Mouse (Mus musculus) CD4-positive, CD25-positive, alpha-beta regulatory T cell (primary cell): Measurements from ENCODE around the gene Vmn1r86. TPM values are rescaled to one million over a fixed set of nuclear protein-coding genes. Genes with fewer than 3 reads are reported as not detected.

Source experiments
- polyA plus RNA-seq: library from polyadenylated mRNA; unstranded; fragments of 100-300 nt; shearing (Covaris generic); gene quantifications from one replicate; pipeline ENCODE4 v1.2.1, GENCODE M21; 2017

Gene Vmn1r86
- polyA plus RNA-seq: 0.04 TPM

GRCm38 (mm10) chr7:13119817-13120216 lies at the start of gene Vmn1r86:
TSS of gene Vmn1r86 (minus strand) at chr7:13119917.

DNA sequence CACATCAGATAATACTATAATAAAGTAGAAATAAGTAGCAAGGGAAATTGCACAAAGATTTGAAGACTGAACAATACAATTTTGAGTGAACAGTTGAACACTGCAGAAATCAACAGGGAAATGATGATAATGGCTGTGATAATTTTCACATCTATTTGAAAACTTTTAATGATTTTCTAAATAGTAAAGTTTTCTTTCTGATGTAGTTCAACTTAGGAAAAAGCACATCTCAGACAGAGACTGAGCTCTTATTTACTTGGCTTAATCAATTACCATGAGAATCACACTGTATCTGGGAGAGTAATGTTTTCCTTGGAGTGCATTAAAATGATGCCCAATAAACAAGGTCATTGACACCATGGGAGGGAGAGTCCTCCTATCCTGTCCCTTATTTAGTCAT lies 39.6 kb upstream of the Vmn1r86 start, which contains the start of gene Vmn1r88:
Gene Vmn1r88 (plus strand): TSS at position 301 of the 400 bp plus-strand sequence.

GRCm38 (mm10) chr7:13140057-13140456 lies 20.3 kb upstream of the Vmn1r86 start, which contains the start of gene Vmn1r87:
TSS of gene Vmn1r87 (minus strand) at chr7:13140157.

DNA sequence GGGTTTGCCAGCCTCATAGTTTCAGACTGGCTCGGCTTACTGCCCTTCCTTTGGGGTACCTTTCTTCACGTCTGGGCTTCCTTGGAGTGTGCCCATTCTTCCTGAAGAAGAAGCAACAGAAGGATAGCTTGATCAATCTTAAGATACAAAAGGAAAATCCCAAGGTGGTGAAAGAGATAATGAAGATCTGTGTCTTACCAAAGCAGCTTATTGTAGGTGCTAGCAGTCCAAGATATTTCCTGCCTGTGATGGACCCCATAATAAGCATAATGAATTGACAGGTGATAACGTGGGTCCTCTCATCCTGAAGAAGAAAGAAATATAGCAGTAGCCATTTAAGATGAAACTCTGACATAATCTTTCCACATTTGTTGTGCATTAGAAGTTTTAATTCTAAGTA lies 24.6 kb downstream of the Vmn1r86 start, which contains the start of gene Vmn1r85:
Gene Vmn1r85 (minus strand): TSS at position 101 of the 400 bp plus-strand sequence.

DNA sequence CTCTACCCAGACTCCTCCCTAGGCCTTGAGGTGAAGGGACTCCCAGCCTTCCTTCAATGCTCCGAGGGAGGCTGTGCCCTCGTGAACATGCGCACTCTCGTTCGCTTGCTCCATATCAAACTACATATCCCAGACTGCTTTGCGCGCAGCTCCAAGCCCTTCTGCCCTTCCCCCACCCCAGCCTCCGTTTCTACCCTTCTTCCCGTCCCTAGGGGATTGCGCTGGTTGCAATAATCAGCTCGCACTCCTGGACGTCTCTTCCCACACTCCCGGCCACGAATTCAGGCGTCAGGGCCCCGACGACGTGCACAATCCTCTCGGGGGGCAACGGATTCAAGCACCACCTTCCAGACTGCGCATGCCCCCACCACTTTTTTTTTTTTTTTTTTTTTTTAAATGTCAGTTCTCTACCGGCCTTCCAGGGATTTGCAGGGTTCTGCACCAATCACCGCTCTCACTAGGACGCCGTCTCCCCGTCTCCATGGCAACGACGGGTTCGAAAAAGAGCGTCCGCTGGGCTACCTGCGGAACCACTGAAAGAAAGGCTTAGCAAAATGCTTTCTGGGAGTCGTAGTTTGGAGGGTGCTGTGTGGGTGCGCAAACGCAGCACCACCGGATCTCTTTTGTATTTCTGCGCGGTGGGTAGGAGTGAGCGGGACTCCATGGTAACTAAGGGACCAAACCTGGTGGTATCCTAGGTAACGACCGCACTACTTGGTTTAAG lies 65.3 kb downstream of the Vmn1r86 start, which contains the start of gene Mzf1:
Gene Mzf1 (minus strand): TSS at position 478 of the 724 bp plus-strand sequence.

Other genes with a start within 250 kb of the Vmn1r86 start
- 3.5 TPM for gene Zfp128, start 238.7 kb downstream of the Vmn1r86 start, polyA plus RNA-seq
- gene Zscan22, start 222.1 kb downstream of the Vmn1r86 start, polyA plus RNA-seq: 10.3 TPM
- 858 TPM for gene Rps5, start 197.6 kb downstream of the Vmn1r86 start, polyA plus RNA-seq
- 0.13 TPM for gene Rnf225, start 192.5 kb downstream of the Vmn1r86 start, polyA plus RNA-seq
- gene Zfp324, start 154.1 kb downstream of the Vmn1r86 start, polyA plus RNA-seq: 6.7 TPM
- gene Zfp446, start 142.1 kb downstream of the Vmn1r86 start, polyA plus RNA-seq: 9.8 TPM
- gene Slc27a5, start 121.7 kb downstream of the Vmn1r86 start, polyA plus RNA-seq: 0.45 TPM
- 124 TPM for gene Trim28, start 120.8 kb downstream of the Vmn1r86 start, polyA plus RNA-seq
- 25.7 TPM for gene Zbtb45, start 109.9 kb downstream of the Vmn1r86 start, polyA plus RNA-seq
- 253 TPM for gene Chmp2a, start 85.1 kb downstream of the Vmn1r86 start, polyA plus RNA-seq
- gene Ube2m, start 81.6 kb downstream of the Vmn1r86 start, polyA plus RNA-seq: 174 TPM
- 1.1 TPM for gene Mzf1, start 65.2 kb downstream of the Vmn1r86 start, polyA plus RNA-seq
- gene Vmn1r85, start 24.7 kb downstream of the Vmn1r86 start, polyA plus RNA-seq: not detected
- gene Vmn1r87, start 20.2 kb upstream of the Vmn1r86 start, polyA plus RNA-seq: not detected
- gene Vmn1r88, start 39.7 kb upstream of the Vmn1r86 start, polyA plus RNA-seq: 0.06 TPM
- not detected for gene Vmn1r89, start 93.1 kb upstream of the Vmn1r86 start, polyA plus RNA-seq
- 22.0 TPM for gene Lig1, start 157.4 kb upstream of the Vmn1r86 start, polyA plus RNA-seq
- 3.6 TPM for gene Zswim9, start 158.8 kb upstream of the Vmn1r86 start, polyA plus RNA-seq
- 0.13 TPM for gene Pla2g4c, start 204.7 kb upstream of the Vmn1r86 start, polyA plus RNA-seq